Mouse (Mus musculus) gastrocnemius, postnatal 4 days (tissue): Measurements from ENCODE around the gene Jmjd6. TPM values are rescaled to one million over a fixed set of nuclear protein-coding genes. Genes with fewer than 3 reads are reported as not detected.

ENCODE experiments used
- DNase-seq, 2 experiments: peaks; one replicate each; pipeline ENCODE4 v3.0.0; 2021 to 2022; ENCODE audit warnings: low spot score in 2 of 2, mixed read lengths in 2 of 2
- long read RNA-seq, 2 experiments: library from polyadenylated mRNA; stranded (forward); transcript quantifications; one replicate each; pipeline ENCODE4 v2.0.0; 2021
- total RNA-seq, 2 experiments: library from RNA; stranded (reverse); gene quantifications; 2 replicates each; pipeline ENCODE4 v1.2.3; 2021

Jmjd6 gene
- 10 to 100 TPM; 35.6 to 39.7 TPM for total RNA-seq
- long read RNA-seq, experiment 1, full-length matches to known transcripts = 37 of 47 reads
- long read RNA-seq, experiment 1, partial matches to known transcripts = 4 of 47 reads
- long read RNA-seq, experiment 1, other reads (novel, unspliced or antisense) = 6 of 47 reads
- long read RNA-seq, experiment 2, transcript Jmjd6-201 (6 exons, 1,668 nt) = major isoform, 40 of 62 reads
- long read RNA-seq, experiment 2, partial matches to known transcripts = 10 of 62 reads
- long read RNA-seq, experiment 2, other reads (novel, unspliced or antisense) = 11 of 62 reads

- DNase-seq = peak; percentile 91 to 96
Observed at GRCm38 (mm10) chr11:116843261-116844233, at the start of gene Jmjd6, which contains the start of gene Mettl23. Jmjd6 (minus strand) TSS chr11:116843449. Mettl23 (plus strand) TSS chr11:116843278.

- no peak for DNase-seq
Observed at GRCm38 (mm10) chr11:116887136-116887535, 43.9 kb upstream of the Jmjd6 start.

GRCm38 (mm10) chr11:116885275-116886151, 42.3 kb upstream of the Jmjd6 start:
- peak; percentile 62 to 79 for DNase-seq

- DNase-seq = no peak
Observed at GRCm38 (mm10) chr11:116884061-116884460, 40.8 kb upstream of the Jmjd6 start.

- no peak for DNase-seq
Observed at GRCm38 (mm10) chr11:116882446-116882845, 39.2 kb upstream of the Jmjd6 start.

- DNase-seq = no peak
Observed at GRCm38 (mm10) chr11:116881440-116881839, 38.2 kb upstream of the Jmjd6 start.

- no peak for DNase-seq
Observed at GRCm38 (mm10) chr11:116880839-116881238, 37.6 kb upstream of the Jmjd6 start.

- no peak for DNase-seq
Observed at GRCm38 (mm10) chr11:116878454-116878853, 35.2 kb upstream of the Jmjd6 start.

- peak in 1 of 2 experiments; percentile 27 for DNase-seq
Observed at GRCm38 (mm10) chr11:116873987-116874386, 30.7 kb upstream of the Jmjd6 start.

- DNase-seq = no peak
Observed at GRCm38 (mm10) chr11:116871538-116871937, 28.3 kb upstream of the Jmjd6 start.

- no peak for DNase-seq
Observed at GRCm38 (mm10) chr11:116869641-116870040, 26.4 kb upstream of the Jmjd6 start.

GRCm38 (mm10) chr11:116869223-116869622, 26.0 kb upstream of the Jmjd6 start:
- no peak for DNase-seq

- peak in 1 of 2 experiments; percentile 29 for DNase-seq
Observed at GRCm38 (mm10) chr11:116868129-116868528, 24.9 kb upstream of the Jmjd6 start.

GRCm38 (mm10) chr11:116865945-116866585, 22.8 kb upstream of the Jmjd6 start:
- no peak for DNase-seq

- no peak for DNase-seq
Observed at GRCm38 (mm10) chr11:116864444-116864843, 21.2 kb upstream of the Jmjd6 start.

- DNase-seq = no peak
Observed at GRCm38 (mm10) chr11:116857183-116857850, 14.1 kb upstream of the Jmjd6 start.

GRCm38 (mm10) chr11:116854279-116854678, 11.0 kb upstream of the Jmjd6 start:
- no peak for DNase-seq

GRCm38 (mm10) chr11:116853512-116853928, 10.3 kb upstream of the Jmjd6 start:
- peak; percentile 97 to 98 for DNase-seq

GRCm38 (mm10) chr11:116852891-116853511, 9.8 kb upstream of the Jmjd6 start, which contains the start of gene Srsf2:
Srsf2 (minus strand) TSS chr11:116853094.
- DNase-seq = peak; percentile 96 to 98
